In genomic region chr15:77203255-77203981, GRCm38 (mm10) we compare ENCODE assay signal across 8 mouse cellular contexts.
DNase-seq lines count a peak whose midpoint lies in the region; ATAC-seq and TF ChIP-seq lines count a peak whose summit lies in the region.

No protein-coding gene starts in this region.

- no peak overlapping the region for H3K4me2 ChIP-seq in hindbrain, embryonic 12.5 days (replicated peaks)
- H3K4me2 ChIP-seq in limb, embryonic 14.5 days (replicated peaks; ENCODE audit: low read depth, low read length, severe bottlenecking): 0 out of 2 replicates have a peak overlapping the region, but pooled peaks have one; percentile 13
- H3K4me2 ChIP-seq in midbrain, embryonic 16.5 days (ENCODE audit: low read length): no peak overlapping the region

- H3K4me3 ChIP-seq in hindbrain, embryonic 12.5 days: no peak overlapping the region
- H3K4me3 ChIP-seq in limb, embryonic 14.5 days (replicated peaks; ENCODE audit: low read length): no peak overlapping the region
- H3K4me3 ChIP-seq in midbrain, embryonic 16.5 days (ENCODE audit: low read depth, low read length): no peak overlapping the region

- DNase-seq in embryo, embryonic 11 days: peak; percentile 22
- DNase-seq in embryo, embryonic 10 days (ENCODE audit: low spot score): no peak
- peak; percentile 92 for DNase-seq in fat pad, adult 2 months (ENCODE audit: extremely low read depth, low read depth, low spot score)
- DNase-seq in limb, embryonic 14.5 days (ENCODE audit: low spot score): no peak
- no peak for DNase-seq in left cerebral cortex, postnatal 14 days (ENCODE audit: low spot score in 2 of 2)
- no peak for DNase-seq in thymus, postnatal 0 days (ENCODE audit: low spot score)

- intact Hi-C loops in left cerebral cortex, postnatal 14 days (cut with DNase I): no loop called here

- WGBS in hindbrain, embryonic 12.5 days: 70% methylated on average over 14 of the region's 14 CpGs
- 35% methylated on average over 14 of the region's 14 CpGs for WGBS in limb, embryonic 14.5 days
- WGBS in midbrain, embryonic 16.5 days: 53% methylated on average over 14 of the region's 14 CpGs

- no peaks in the 10 kb centered on the region for H3K27me3 ChIP-seq in hindbrain, embryonic 12.5 days
- H3K27me3 ChIP-seq in limb, embryonic 14.5 days (ENCODE audit: control insufficient read depth, insufficient read depth, low read length): no peaks in the 10 kb centered on the region
- no peaks in the 10 kb centered on the region for H3K27me3 ChIP-seq in midbrain, embryonic 16.5 days (ENCODE audit: control insufficient read depth, insufficient read depth, low read depth, low read length)

- H3K9me3 ChIP-seq in hindbrain, embryonic 12.5 days (replicated peaks): no peaks in the 10 kb centered on the region
- H3K9me3 ChIP-seq in limb, embryonic 14.5 days (ENCODE audit: control insufficient read depth, low read length): no peaks in the 10 kb centered on the region
- H3K9me3 ChIP-seq in midbrain, embryonic 16.5 days (replicated peaks; ENCODE audit: control insufficient read depth, low read length, poor library complexity, severe bottlenecking): no peaks in the 10 kb centered on the region

- peaks cover 26% of the 10 kb centered on the region for H3K4me1 ChIP-seq in hindbrain, embryonic 12.5 days
- peaks cover 32% of the 10 kb centered on the region for H3K4me1 ChIP-seq in limb, embryonic 14.5 days (ENCODE audit: control insufficient read depth, insufficient read depth, low read length)
- peaks cover 19% of the 10 kb centered on the region for H3K4me1 ChIP-seq in midbrain, embryonic 16.5 days (ENCODE audit: control insufficient read depth, insufficient read depth, low read length)

- no peak overlapping the region for H3K9ac ChIP-seq in hindbrain, embryonic 12.5 days
- no peak overlapping the region for H3K9ac ChIP-seq in limb, embryonic 14.5 days (ENCODE audit: low read depth, low read length, severe bottlenecking)
- no peak overlapping the region for H3K9ac ChIP-seq in midbrain, embryonic 16.5 days (ENCODE audit: low read depth, low read length)

- ATAC-seq in hindbrain, embryonic 12.5 days (ENCODE audit: low FRiP score): no peak
- ATAC-seq in limb, embryonic 14.5 days (ENCODE audit: low FRiP score, low read depth): peak; percentile 35; the same call in 1 of the 2 replicates
- ATAC-seq in midbrain, embryonic 16.5 days: peak; percentile 25; the same call in 1 of the 2 replicates

- no peak for TF ChIP-seq POLR2A in limb, embryonic 14.5 days (IDR thresholded peaks at IDR 0.05; ENCODE audit: borderline replicate concordance, extremely low read depth, insufficient read depth, insufficient read length)

- no peaks in the 10 kb centered on the region for H3K36me3 ChIP-seq in hindbrain, embryonic 12.5 days
- no peaks in the 10 kb centered on the region for H3K36me3 ChIP-seq in limb, embryonic 14.5 days (ENCODE audit: control insufficient read depth, insufficient read depth, low read length)
- no peaks in the 10 kb centered on the region for H3K36me3 ChIP-seq in midbrain, embryonic 16.5 days (ENCODE audit: control insufficient read depth, insufficient read depth, low read length)

- peak overlapping the region; percentile 41; the same call in 1 of the 2 replicates for H3K27ac ChIP-seq in hindbrain, embryonic 12.5 days
- H3K27ac ChIP-seq in limb, embryonic 14.5 days (replicated peaks; ENCODE audit: low read depth, low read length): peak overlapping the region; percentile 61
- peak overlapping the region; percentile 61 for H3K27ac ChIP-seq in midbrain, embryonic 16.5 days (ENCODE audit: low read length)

Comparison
In these comparisons a context has a peak if more than half of its experiments do, and no peak if none do; other contexts are left out.
1. DNase-seq: peak in embryo, embryonic 11 days (single experiment) and fat pad, adult 2 months (single experiment); none in embryo, embryonic 10 days (single experiment), limb, embryonic 14.5 days (single experiment), left cerebral cortex, postnatal 14 days (0 of 2) and thymus, postnatal 0 days (single experiment).
2. Peak in every context shown above with its lines, with median percentiles within 50 percentile points of each other: H3K27ac ChIP-seq.